Mouse (Mus musculus) hindbrain, embryonic 10.5 days (tissue): Measurements from ENCODE around the gene Cdk14. TPM values are rescaled to one million over a fixed set of nuclear protein-coding genes. Genes with fewer than 3 reads are reported as not detected.

Source experiments
- DNase-seq: peaks from one replicate; pipeline ENCODE4 v3.0.0-alpha.2; 2017; ENCODE audit warnings: low spot score
- H3K27ac ChIP-seq: fragments of 300-500 bp; sonication (generic); 2 replicates; pipeline ENCODE4 v1.5.1; 2016; ENCODE audit warnings: mild to moderate bottlenecking, moderate library complexity
- H3K27me3 ChIP-seq: fragments of 300-500 bp; sonication (generic); 2 replicates; pipeline ENCODE4 v1.6.1; 2016; ENCODE audit warnings: mild to moderate bottlenecking; ENCODE audit not compliant: poor library complexity, insufficient read depth, severe bottlenecking
- H3K36me3 ChIP-seq: fragments of 300-500 bp; sonication (generic); 2 replicates; pipeline ENCODE4 v1.6.1; 2016; ENCODE audit warnings: mild to moderate bottlenecking, moderate library complexity
- H3K4me1 ChIP-seq: fragments of 300-500 bp; sonication (generic); replicated peaks from 2 replicates; pipeline ENCODE4 v1.6.1; 2016; ENCODE audit warnings: mild to moderate bottlenecking
- H3K4me3 ChIP-seq: fragments of 300-500 bp; sonication (generic); 2 replicates; pipeline ENCODE4 v1.5.1; 2016; ENCODE audit warnings: mild to moderate bottlenecking, moderate library complexity
- H3K9me3 ChIP-seq: fragments of 300-500 bp; sonication (generic); 2 replicates; pipeline ENCODE4 v1.6.1; 2016; ENCODE audit warnings: mild to moderate bottlenecking, moderate library complexity
- WGBS: fragments of 180-500 bp; shearing (Covaris S2); methylation state at CpG from one replicate; pipeline ENCODE4 v1.1.7; 2016; 5-methylcytosine and 5-hydroxymethylcytosine counted together
- polyA plus RNA-seq: library from polyadenylated mRNA; unstranded; fragments of >200 nt; fragmentation: Nextera tagmentation; extraction: Ambion mirVana; gene quantifications from 2 replicates; pipeline ENCODE4 v1.2.1, GENCODE M21; 2016

The Cdk14 gene
- polyA plus RNA-seq, 1 experiment from 2014 or later: 19.0 TPM

GRCm38 (mm10) chr5:4898241-4898640 is 521.9 kb downstream of the Cdk14 start:
- WGBS: 91% methylated on average over 2 of the region's 2 CpGs
- no peaks in the 10 kb centered on the region for H3K27me3 ChIP-seq

GRCm38 (mm10) chr5:4894988-4895387 is 525.1 kb downstream of the Cdk14 start:
- no peaks in the 10 kb centered on the region for H3K36me3 ChIP-seq
- no peak for DNase-seq
- peak overlapping the region; percentile 5; the same call in 1 of the 2 replicates for H3K27ac ChIP-seq
- WGBS: 75% methylated on average over 3 of the region's 3 CpGs
- no peaks in the 10 kb centered on the region for H3K27me3 ChIP-seq
- peaks cover 10% of the 10 kb centered on the region; the same call in 1 of the 2 replicates for H3K4me1 ChIP-seq
- no peaks in the 10 kb centered on the region for H3K9me3 ChIP-seq
- no peak overlapping the region for H3K4me3 ChIP-seq

More at GRCm38 (mm10) chr5:4898241-4898640, 521.9 kb downstream of the Cdk14 start:
- Histone ChIP-seq H3K4me3 (no peak overlapping the region), H3K27ac (no peak overlapping the region), H3K36me3 (no peaks in the 10 kb centered on the region), H3K9me3 (no peaks in the 10 kb centered on the region), H3K4me1 (peaks cover 10% of the 10 kb centered on the region; the same call in 1 of the 2 replicates)
- DNase-seq: no peak

GRCm38 (mm10) chr5:4893852-4894207 is 526.3 kb downstream of the Cdk14 start:
- Histone ChIP-seq H3K4me1 (peaks cover 8% of the 10 kb centered on the region; the same call in 1 of the 2 replicates), H3K4me3 (no peak overlapping the region), H3K27ac (no peak overlapping the region), H3K36me3 (no peaks in the 10 kb centered on the region), H3K27me3 (no peaks in the 10 kb centered on the region), H3K9me3 (no peaks in the 10 kb centered on the region)
- DNase-seq: no peak
- 93% methylated on average over 5 of the region's 5 CpGs for WGBS

GRCm38 (mm10) chr5:4893206-4893851 is 526.8 kb downstream of the Cdk14 start:
- Histone ChIP-seq H3K36me3 (no peaks in the 10 kb centered on the region), H3K27ac (no peak overlapping the region), H3K9me3 (no peaks in the 10 kb centered on the region), H3K27me3 (no peaks in the 10 kb centered on the region), H3K4me3 (no peak overlapping the region), H3K4me1 (peaks cover 8% of the 10 kb centered on the region; the same call in 1 of the 2 replicates)
- 93% methylated on average over 5 of the region's 5 CpGs for WGBS
- no peak for DNase-seq

GRCm38 (mm10) chr5:4892734-4893133 is 527.4 kb downstream of the Cdk14 start:
- peaks cover 8% of the 10 kb centered on the region; the same call in 1 of the 2 replicates for H3K4me1 ChIP-seq
- 76% methylated on average over 4 of the region's 4 CpGs for WGBS
- no peak for DNase-seq
- H3K4me3 ChIP-seq: no peak overlapping the region
- no peak overlapping the region for H3K27ac ChIP-seq
- H3K9me3 ChIP-seq: no peaks in the 10 kb centered on the region
- no peaks in the 10 kb centered on the region for H3K36me3 ChIP-seq
- no peaks in the 10 kb centered on the region for H3K27me3 ChIP-seq

- DNase-seq: no peak
- no peaks in the 10 kb centered on the region for H3K9me3 ChIP-seq
- 81% methylated on average over 17 of the region's 17 CpGs for WGBS
- no peak overlapping the region for H3K27ac ChIP-seq
- H3K4me1 ChIP-seq: peaks cover 8% of the 10 kb centered on the region; the same call in 1 of the 2 replicates
- no peaks in the 10 kb centered on the region for H3K27me3 ChIP-seq
- no peak overlapping the region for H3K4me3 ChIP-seq
- H3K36me3 ChIP-seq: no peaks in the 10 kb centered on the region
Observed at GRCm38 (mm10) chr5:4891862-4892704, 528.0 kb downstream of the Cdk14 start.

GRCm38 (mm10) chr5:4887069-4887468 is 533.0 kb downstream of the Cdk14 start:
- Histone ChIP-seq H3K27ac (no peak overlapping the region), H3K4me1 (no peaks in the 10 kb centered on the region), H3K4me3 (no peak overlapping the region), H3K27me3 (no peaks in the 10 kb centered on the region), H3K36me3 (0 out of 2 replicates have a peak, but pooled peaks cover under 1% of the 10 kb centered on the region), H3K9me3 (no peaks in the 10 kb centered on the region)
- 88% methylated on average over 4 of the region's 4 CpGs for WGBS
- DNase-seq: no peak

- Histone ChIP-seq H3K27me3 (no peaks in the 10 kb centered on the region), H3K4me1 (no peaks in the 10 kb centered on the region; the same call in none of the 2 replicates), H3K4me3 (no peak overlapping the region), H3K36me3 (peaks cover 7% of the 10 kb centered on the region; the same call in 1 of the 2 replicates), H3K9me3 (0 out of 2 replicates have a peak, but pooled peaks cover 3% of the 10 kb centered on the region), H3K27ac (no peak overlapping the region)
- WGBS: 90% methylated on average over 1 of the region's 1 CpGs
- no peak for DNase-seq
Observed at GRCm38 (mm10) chr5:4882841-4883240, 537.3 kb downstream of the Cdk14 start.

- Histone ChIP-seq H3K27me3 (no peaks in the 10 kb centered on the region), H3K4me1 (peaks cover 12% of the 10 kb centered on the region), H3K36me3 (peaks cover 7% of the 10 kb centered on the region; the same call in 1 of the 2 replicates), H3K4me3 (no peak overlapping the region), H3K27ac (no peak overlapping the region), H3K9me3 (0 out of 2 replicates have a peak, but pooled peaks cover 3% of the 10 kb centered on the region)
- WGBS: 60% methylated on average over 4 of the region's 4 CpGs
- DNase-seq: no peak
Observed at GRCm38 (mm10) chr5:4880331-4880730, 539.8 kb downstream of the Cdk14 start.

- Histone ChIP-seq H3K36me3 (peaks cover 7% of the 10 kb centered on the region; the same call in 1 of the 2 replicates), H3K4me3 (no peak overlapping the region), H3K4me1 (peaks cover 12% of the 10 kb centered on the region), H3K9me3 (0 out of 2 replicates have a peak, but pooled peaks cover 3% of the 10 kb centered on the region), H3K27ac (no peak overlapping the region), H3K27me3 (no peaks in the 10 kb centered on the region)
- WGBS: 61% methylated on average over 3 of the region's 3 CpGs
- DNase-seq: no peak
Observed at GRCm38 (mm10) chr5:4878934-4879333, 541.2 kb downstream of the Cdk14 start.

- H3K27me3 ChIP-seq: no peaks in the 10 kb centered on the region
- H3K9me3 ChIP-seq: 0 out of 2 replicates have a peak, but pooled peaks cover 3% of the 10 kb centered on the region
- H3K4me1 ChIP-seq: peaks cover 12% of the 10 kb centered on the region
- no peak overlapping the region for H3K4me3 ChIP-seq
- peaks cover 7% of the 10 kb centered on the region; the same call in 1 of the 2 replicates for H3K36me3 ChIP-seq
- DNase-seq: no peak
- H3K27ac ChIP-seq: no peak overlapping the region
- WGBS: 60% methylated on average over 4 of the region's 4 CpGs
Observed at GRCm38 (mm10) chr5:4877638-4878037, 542.5 kb downstream of the Cdk14 start.

- DNase-seq: peak; percentile 46
- peaks cover 12% of the 10 kb centered on the region for H3K4me1 ChIP-seq
- no peak overlapping the region for H3K27ac ChIP-seq
- H3K9me3 ChIP-seq: 0 out of 2 replicates have a peak, but pooled peaks cover 3% of the 10 kb centered on the region
- H3K36me3 ChIP-seq: peaks cover 7% of the 10 kb centered on the region; the same call in 1 of the 2 replicates
- H3K4me3 ChIP-seq: no peak overlapping the region
- WGBS: 11% methylated on average over 5 of the region's 5 CpGs
- H3K27me3 ChIP-seq: no peaks in the 10 kb centered on the region
Observed at GRCm38 (mm10) chr5:4877131-4877631, 542.9 kb downstream of the Cdk14 start.
